Mouse (Mus musculus) olfactory bulb, adult 2 months (tissue): ENCODE data around the gene Fstl1.

Source experiments
- CTCF ChIP-seq: fragments of 200-500 bp; IDR thresholded peaks from 2 replicates; pipeline ENCODE4 v1.5.1; 2012; ENCODE audit warnings: low read depth, mild to moderate bottlenecking, low read length, moderate library complexity; ENCODE audit not compliant: insufficient read depth
- POLR2A ChIP-seq: fragments of 200-500 bp; IDR thresholded peaks from 2 replicates; pipeline ENCODE4 v1.6.1; 2012; ENCODE audit warnings: mild to moderate bottlenecking, low read depth, low read length, moderate library complexity; ENCODE audit not compliant: insufficient read depth

DNA sequence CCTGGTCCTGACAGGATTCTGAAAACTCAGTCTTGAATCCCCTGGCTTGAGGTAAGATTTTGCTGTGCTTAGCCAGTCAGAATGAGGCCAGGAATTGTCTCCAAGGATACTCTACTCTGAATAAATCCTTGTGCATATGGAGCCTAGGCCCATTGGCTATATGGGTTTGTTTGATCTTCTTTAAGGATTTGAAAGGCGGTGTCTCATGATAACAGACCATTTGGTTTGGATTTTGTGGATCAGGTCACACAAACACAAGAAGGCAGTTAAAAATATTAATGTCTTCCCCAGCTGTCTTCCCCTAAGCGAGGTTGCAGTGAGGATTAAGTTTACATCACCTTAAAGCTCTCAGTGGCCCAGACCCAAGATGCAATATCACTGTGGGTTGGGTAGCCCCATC lies 65.8 kb downstream of the Fstl1 start:
- TF ChIP-seq POLR2A (no peak), CTCF (no peak)
